Mouse (Mus musculus) liver, embryonic 14.5 days (tissue): Measurements from ENCODE around the gene Srpx.

ENCODE experiments used
- CTCF ChIP-seq: IDR thresholded peaks from 2 replicates; pipeline ENCODE4 v1.5.1; 2016; ENCODE audit warnings: antibody characterized with exemption, low read depth, control low read depth
- EP300 ChIP-seq: IDR thresholded peaks from 2 replicates; pipeline ENCODE4 v1.6.1; 2016; ENCODE audit warnings: antibody characterized with exemption, low read depth

DNA sequence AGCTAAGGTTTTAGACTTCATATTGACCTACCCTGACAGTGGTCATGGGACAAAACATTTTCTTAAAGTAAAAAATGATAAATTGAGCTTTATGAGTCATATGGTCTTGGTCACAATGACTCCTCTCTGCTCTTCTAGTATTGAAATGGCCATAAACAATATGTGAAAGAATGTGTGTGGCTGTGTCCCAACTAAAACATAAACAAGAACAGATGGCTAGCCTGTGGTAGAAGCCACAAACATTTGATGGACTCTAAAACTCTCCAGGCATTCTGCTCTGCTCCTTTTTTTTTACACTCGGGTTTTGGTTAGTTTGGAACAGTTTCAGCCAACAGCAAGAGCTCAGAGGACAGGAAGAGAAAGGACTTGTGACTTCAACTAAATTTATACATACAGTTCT is 111.6 kb downstream of the Srpx start:
- TF ChIP-seq CTCF = no peak
- TF ChIP-seq EP300 = no peak
